Mouse (Mus musculus) hindbrain, embryonic 15.5 days (tissue): ENCODE measurements at regions not wholly inside any gene's neighbourhood (a gene's known extent, or its start where the extent isn't known, plus 50 kb on each side); places are given as distances from the start of the nearest gene placed in this dataset.

Experiments used
- ATAC-seq: fragments of 200-750 bp; cut with Nextera tagmentation; 2 replicates; pipeline ENCODE4 v1.8.0; 2017; ENCODE audit warnings: low read depth, moderate number of reproducible peaks, moderate TSS enrichment; ENCODE audit not compliant: low FRiP score
- H3K27ac ChIP-seq: fragments of 300-500 bp; sonication (generic); replicated peaks from 2 replicates; pipeline ENCODE4 v1.5.1; 2015; ENCODE audit warnings: mild to moderate bottlenecking, inconsistent platforms
- H3K27me3 ChIP-seq: fragments of 300-500 bp; sonication (generic); 2 replicates; pipeline ENCODE4 v1.6.1; 2015; ENCODE audit warnings: control low read depth, inconsistent platforms
- H3K36me3 ChIP-seq: fragments of 300-500 bp; sonication (generic); 2 replicates; pipeline ENCODE4 v1.6.1; 2015; ENCODE audit warnings: control low read depth, inconsistent platforms
- H3K4me1 ChIP-seq: fragments of 300-500 bp; sonication (generic); replicated peaks from 2 replicates; pipeline ENCODE4 v1.6.1; 2015; ENCODE audit warnings: control low read depth, inconsistent platforms
- H3K4me2 ChIP-seq: fragments of 300-500 bp; sonication (generic); 2 replicates; pipeline ENCODE4 v1.6.1; 2015; ENCODE audit warnings: moderate library complexity, mild to moderate bottlenecking, inconsistent platforms
- H3K4me3 ChIP-seq: fragments of 300-500 bp; sonication (generic); 2 replicates; pipeline ENCODE4 v1.5.1; 2015; ENCODE audit warnings: mild to moderate bottlenecking, inconsistent platforms
- H3K9ac ChIP-seq: fragments of 300-500 bp; sonication (generic); 2 replicates; pipeline ENCODE4 v1.6.1; 2015; ENCODE audit warnings: inconsistent platforms
- H3K9me3 ChIP-seq: fragments of 300-500 bp; sonication (generic); 2 replicates; pipeline ENCODE4 v1.6.1; 2016; ENCODE audit warnings: control low read depth, inconsistent platforms
- WGBS: fragments of 180-500 bp; shearing (Covaris S2); methylation state at CpG from one replicate; pipeline ENCODE4 v1.1.7; 2015; 5-methylcytosine and 5-hydroxymethylcytosine counted together

GRCm38 (mm10) chr3:149594470-149594869, 604.1 kb upstream of the Adgrl2 start:
- ATAC-seq: no peak
- 73% methylated on average over 4 of the region's 4 CpGs for WGBS

GRCm38 (mm10) chr3:149585769-149586168, 595.4 kb upstream of the Adgrl2 start:
- 42% methylated on average over 2 of the region's 2 CpGs for WGBS
- Histone ChIP-seq H3K36me3 (no peaks in the 10 kb centered on the region), H3K27me3 (no peaks in the 10 kb centered on the region), H3K4me1 (no peaks in the 10 kb centered on the region), H3K4me2 (no peak overlapping the region), H3K4me3 (no peak overlapping the region), H3K9me3 (no peaks in the 10 kb centered on the region), H3K27ac (no peak overlapping the region), H3K9ac (no peak overlapping the region)
- no peak for ATAC-seq

More at GRCm38 (mm10) chr3:149594470-149594869, 604.1 kb upstream of the Adgrl2 start:
- Histone ChIP-seq H3K27me3 (no peaks in the 10 kb centered on the region), H3K27ac (no peak overlapping the region), H3K9ac (no peak overlapping the region), H3K4me3 (no peak overlapping the region), H3K9me3 (no peaks in the 10 kb centered on the region), H3K36me3 (no peaks in the 10 kb centered on the region), H3K4me2 (no peak overlapping the region), H3K4me1 (no peaks in the 10 kb centered on the region)

DNA sequence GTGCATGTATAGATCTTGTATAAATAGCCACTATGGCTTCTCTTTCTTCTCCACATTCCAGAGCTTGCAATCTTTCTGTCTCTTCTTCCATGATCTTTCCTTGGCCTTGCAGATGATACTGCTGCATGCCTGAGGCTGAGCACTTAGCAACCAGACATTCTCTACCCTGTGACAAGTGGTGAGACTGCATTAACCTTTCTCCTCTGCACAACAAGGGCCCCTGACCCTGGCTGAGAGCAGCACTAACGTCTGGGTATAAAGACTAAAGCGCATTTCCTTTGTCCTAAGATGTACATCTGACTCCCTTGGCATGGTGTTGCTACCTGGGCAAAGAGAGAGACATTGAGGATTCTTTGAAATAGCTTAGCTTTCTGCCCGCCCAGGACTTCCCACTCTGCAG, 590.8 kb upstream of the Adgrl2 start:
- no peak for ATAC-seq
- no peak overlapping the region for H3K27ac ChIP-seq
- no peak overlapping the region for H3K9ac ChIP-seq
- no peak overlapping the region for H3K4me3 ChIP-seq
- no peaks in the 10 kb centered on the region for H3K36me3 ChIP-seq
- H3K4me1 ChIP-seq: no peaks in the 10 kb centered on the region
- no peak overlapping the region for H3K4me2 ChIP-seq
- WGBS: 24% methylated on average over 3 of the region's 3 CpGs
- no peaks in the 10 kb centered on the region for H3K27me3 ChIP-seq
- no peaks in the 10 kb centered on the region for H3K9me3 ChIP-seq

DNA sequence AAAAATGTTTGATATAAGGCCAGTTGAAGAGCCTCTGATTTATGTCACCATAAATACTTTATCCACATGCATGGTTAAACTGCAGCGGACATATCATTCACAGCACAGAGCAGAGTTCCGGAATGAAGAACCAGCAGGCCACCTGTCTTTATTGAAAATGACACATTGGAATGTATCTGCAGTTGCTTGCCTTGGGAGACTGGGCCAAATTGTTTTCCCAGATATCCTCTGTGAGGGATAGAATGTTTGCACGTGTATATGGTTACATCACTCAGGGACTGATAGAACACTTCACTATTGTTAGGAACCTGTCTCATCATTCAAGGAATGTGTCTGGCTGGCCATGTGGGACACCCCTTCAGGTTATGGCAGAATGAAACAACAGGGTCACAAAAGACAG, 585.3 kb upstream of the Adgrl2 start:
- ATAC-seq: no peak
- H3K4me2 ChIP-seq: no peak overlapping the region
- no peaks in the 10 kb centered on the region for H3K4me1 ChIP-seq
- no peak overlapping the region for H3K9ac ChIP-seq
- no peaks in the 10 kb centered on the region for H3K9me3 ChIP-seq
- no peak overlapping the region for H3K27ac ChIP-seq
- no peaks in the 10 kb centered on the region for H3K36me3 ChIP-seq
- H3K4me3 ChIP-seq: no peak overlapping the region
- no peaks in the 10 kb centered on the region for H3K27me3 ChIP-seq
- 61% methylated on average over 3 of the region's 3 CpGs for WGBS

DNA sequence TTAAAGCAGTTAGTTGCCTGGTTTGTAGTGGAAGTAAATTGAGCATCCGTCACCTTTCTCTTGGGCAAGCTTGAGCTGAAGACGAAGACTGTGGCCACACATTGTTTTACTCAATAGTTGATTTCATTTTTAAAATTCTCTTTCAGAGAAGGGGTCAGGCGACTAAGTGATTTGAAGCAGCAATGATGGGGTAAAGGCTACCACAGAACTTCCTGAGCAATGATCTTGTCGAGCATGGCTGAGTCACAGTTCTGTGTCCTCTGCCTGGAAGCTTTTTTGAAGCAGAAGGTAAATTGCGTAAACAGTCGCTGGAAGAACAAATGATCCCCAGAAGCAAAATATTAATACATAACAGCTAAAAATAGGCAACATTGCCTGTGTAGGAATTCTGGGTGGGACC, 576.5 kb upstream of the Adgrl2 start:
- ATAC-seq: no peak
- Histone ChIP-seq H3K4me1 (no peaks in the 10 kb centered on the region), H3K27ac (no peak overlapping the region), H3K4me2 (no peak overlapping the region), H3K9ac (no peak overlapping the region), H3K4me3 (no peak overlapping the region), H3K9me3 (no peaks in the 10 kb centered on the region), H3K36me3 (no peaks in the 10 kb centered on the region), H3K27me3 (no peaks in the 10 kb centered on the region)
- WGBS: 86% methylated on average over 6 of the region's 6 CpGs

DNA sequence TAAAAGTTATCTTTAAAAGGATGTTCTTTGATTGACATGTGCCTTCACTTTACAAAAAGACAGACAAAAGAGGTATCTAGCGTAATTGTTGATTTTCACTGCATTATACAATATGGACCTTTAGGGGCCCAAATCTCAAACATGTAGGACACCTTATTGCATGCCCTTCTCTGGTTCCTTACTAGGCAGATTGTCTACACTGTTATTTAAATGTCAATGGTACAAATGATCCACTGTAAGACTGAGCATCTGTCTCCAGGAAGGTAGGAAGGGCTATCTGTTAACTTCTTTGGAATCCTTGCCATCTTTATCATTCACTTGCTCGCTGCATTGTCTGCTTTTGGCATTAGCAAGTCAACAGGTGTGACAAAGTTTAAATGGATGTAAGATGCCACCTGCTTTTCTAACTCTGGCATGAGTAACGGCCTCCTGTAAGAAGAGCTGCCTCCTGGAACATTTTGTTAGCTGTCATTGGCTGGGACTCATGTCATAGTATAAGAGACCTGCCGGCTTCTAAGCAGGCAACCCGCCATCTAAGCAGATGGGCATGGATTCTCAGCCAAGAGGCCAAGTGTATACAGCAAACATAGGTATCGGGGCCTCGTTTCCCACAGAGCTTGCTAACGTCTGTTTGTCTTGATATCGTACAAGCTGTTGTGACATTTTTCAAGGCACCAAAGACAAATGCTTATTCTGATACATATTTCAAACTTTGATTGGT, 560.0 kb upstream of the Adgrl2 start:
- H3K4me2 ChIP-seq: no peak overlapping the region
- H3K9me3 ChIP-seq: no peaks in the 10 kb centered on the region
- H3K27ac ChIP-seq: no peak overlapping the region
- no peaks in the 10 kb centered on the region for H3K27me3 ChIP-seq
- ATAC-seq: peak; percentile 68; the same call in 1 of the 2 replicates
- no peak overlapping the region for H3K9ac ChIP-seq
- no peak overlapping the region for H3K4me3 ChIP-seq
- WGBS: 81% methylated on average over 9 of the region's 9 CpGs
- H3K4me1 ChIP-seq: no peaks in the 10 kb centered on the region
- no peaks in the 10 kb centered on the region for H3K36me3 ChIP-seq

DNA sequence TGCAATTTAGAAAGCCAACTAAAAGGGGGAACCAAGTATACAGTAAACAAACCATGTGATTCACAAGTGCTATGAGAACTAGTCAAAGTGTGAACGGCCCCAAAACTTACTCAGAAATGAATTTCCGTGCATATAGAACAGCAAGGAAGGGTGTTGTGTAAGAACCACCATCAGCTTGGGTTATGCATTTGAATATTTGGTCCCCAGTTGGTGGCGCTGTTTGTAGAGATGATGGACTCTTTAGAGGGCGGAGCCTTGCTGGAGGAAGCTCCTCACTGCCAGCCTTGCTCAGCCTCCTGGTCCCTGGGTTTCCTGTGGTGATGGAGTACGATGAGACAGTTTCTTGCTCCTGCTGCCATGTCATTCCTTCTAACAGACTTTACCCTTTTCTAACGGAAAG, 556.7 kb upstream of the Adgrl2 start:
- Histone ChIP-seq H3K4me2 (no peak overlapping the region), H3K4me3 (no peak overlapping the region), H3K27ac (no peak overlapping the region), H3K4me1 (no peaks in the 10 kb centered on the region), H3K9me3 (no peaks in the 10 kb centered on the region), H3K9ac (no peak overlapping the region), H3K27me3 (no peaks in the 10 kb centered on the region), H3K36me3 (no peaks in the 10 kb centered on the region)
- 79% methylated on average over 6 of the region's 6 CpGs for WGBS
- ATAC-seq: no peak

- no peak for ATAC-seq
- Histone ChIP-seq H3K9ac (no peak overlapping the region), H3K36me3 (no peaks in the 10 kb centered on the region), H3K4me1 (no peaks in the 10 kb centered on the region), H3K27me3 (no peaks in the 10 kb centered on the region), H3K27ac (no peak overlapping the region), H3K9me3 (no peaks in the 10 kb centered on the region), H3K4me3 (no peak overlapping the region), H3K4me2 (0 out of 2 replicates have a peak overlapping the region, but pooled peaks have one; percentile 15)
- 70% methylated on average over 10 of the region's 10 CpGs for WGBS
Observed at GRCm38 (mm10) chr3:149546256-149546655, 555.9 kb upstream of the Adgrl2 start.

- H3K4me1 ChIP-seq: no peaks in the 10 kb centered on the region
- no peak overlapping the region for H3K4me2 ChIP-seq
- no peak overlapping the region for H3K4me3 ChIP-seq
- ATAC-seq: no peak
- no peak overlapping the region for H3K27ac ChIP-seq
- H3K9ac ChIP-seq: no peak overlapping the region
- H3K9me3 ChIP-seq: no peaks in the 10 kb centered on the region
- no peaks in the 10 kb centered on the region for H3K36me3 ChIP-seq
- no peaks in the 10 kb centered on the region for H3K27me3 ChIP-seq
- 58% methylated on average over 4 of the region's 4 CpGs for WGBS
Observed at GRCm38 (mm10) chr3:149534183-149534582, 543.8 kb upstream of the Adgrl2 start.

DNA sequence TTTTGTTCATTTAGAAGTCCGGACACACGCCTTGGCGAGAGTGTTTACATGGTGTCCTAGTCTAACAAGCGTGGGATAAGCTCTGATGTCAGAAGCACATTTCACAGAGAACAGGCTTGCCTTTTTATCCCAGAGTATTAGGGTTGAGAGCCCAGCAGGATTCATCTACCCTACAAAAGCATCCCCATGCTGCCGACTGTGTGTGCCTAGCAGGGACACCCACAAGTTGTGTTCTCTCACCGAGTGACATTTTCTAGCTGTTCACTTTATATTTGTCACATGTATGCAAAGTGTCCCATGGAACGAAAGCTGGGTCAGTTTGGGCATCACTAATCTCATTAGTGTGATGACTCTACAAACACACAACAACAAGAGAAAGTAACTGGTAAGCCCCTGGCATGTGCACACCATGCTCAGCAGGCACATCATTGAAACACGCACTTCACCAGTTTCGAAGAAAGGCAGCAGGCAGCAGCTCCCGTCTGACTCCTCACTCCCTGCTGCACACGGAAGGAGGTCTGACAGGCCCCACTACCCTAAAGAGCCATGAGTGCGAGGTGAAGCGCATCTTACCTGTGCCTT, 539.8 kb upstream of the Adgrl2 start:
- H3K4me3 ChIP-seq: no peak overlapping the region
- no peaks in the 10 kb centered on the region for H3K27me3 ChIP-seq
- ATAC-seq: no peak
- no peak overlapping the region for H3K4me2 ChIP-seq
- H3K4me1 ChIP-seq: no peaks in the 10 kb centered on the region
- H3K9ac ChIP-seq: no peak overlapping the region
- WGBS: 73% methylated on average over 13 of the region's 13 CpGs
- H3K36me3 ChIP-seq: no peaks in the 10 kb centered on the region
- no peak overlapping the region for H3K27ac ChIP-seq
- H3K9me3 ChIP-seq: no peaks in the 10 kb centered on the region

GRCm38 (mm10) chr3:149526509-149526908, 536.2 kb upstream of the Adgrl2 start:
- 97% methylated on average over 3 of the region's 3 CpGs for WGBS
- Histone ChIP-seq H3K36me3 (no peaks in the 10 kb centered on the region), H3K4me1 (no peaks in the 10 kb centered on the region), H3K27me3 (no peaks in the 10 kb centered on the region), H3K9ac (no peak overlapping the region), H3K9me3 (no peaks in the 10 kb centered on the region), H3K4me2 (no peak overlapping the region), H3K27ac (no peak overlapping the region), H3K4me3 (no peak overlapping the region)
- no peak for ATAC-seq

GRCm38 (mm10) chr3:149519575-149519929, 529.2 kb upstream of the Adgrl2 start:
- Histone ChIP-seq H3K36me3 (no peaks in the 10 kb centered on the region), H3K4me3 (peak overlapping the region; percentile 45), H3K27me3 (peaks cover 10% of the 10 kb centered on the region; the same call in 1 of the 2 replicates), H3K9ac (peak overlapping the region; percentile 37), H3K4me2 (peak overlapping the region; percentile 87), H3K4me1 (peaks cover 7% of the 10 kb centered on the region), H3K27ac (no peak overlapping the region), H3K9me3 (no peaks in the 10 kb centered on the region)
- WGBS: 13% methylated on average over 15 of the region's 15 CpGs
- ATAC-seq: peak; percentile 27; the same call in 1 of the 2 replicates
